Mouse (Mus musculus): Measurements from ENCODE around the gene Fam160a1. TPM values are rescaled to one million over a fixed set of nuclear protein-coding genes. Genes with fewer than 3 reads are reported as not detected.

Fam160a1 gene
- total RNA-seq (2021) = 10 to 100 TPM; 13.5 to 15.0 TPM
- long read RNA-seq, experiment 1, partial matches to known transcripts = 3 of 7 reads
- long read RNA-seq, experiment 1, other reads (novel, unspliced or antisense) = 3 of 7 reads
- long read RNA-seq, experiment 2, partial matches to known transcripts = 8 of 14 reads
- long read RNA-seq, experiment 2, other reads (novel, unspliced or antisense) = 4 of 14 reads

- H3K27ac ChIP-seq = no peak within 1 kb of the TSS
- no peak within 1 kb of the TSS for H3K4me3 ChIP-seq
- no peak for DNase-seq (ENCODE audit: low spot score in 2 of 2)
- TF ChIP-seq CTCF (conservative IDR thresholded peaks at IDR 0.05) = no peak
Measured at GRCm38 (mm10) chr3:85817191-85817590, at the start of gene Fam160a1. Gene Fam160a1, minus strand, starts transcription at chr3:85817291.

GRCm38 (mm10) chr3:85863996-85864395, 46.9 kb upstream of the Fam160a1 start:
- no peak for TF ChIP-seq CTCF (conservative IDR thresholded peaks at IDR 0.05)
- DNase-seq (ENCODE audit: low spot score in 2 of 2) = no peak
- no peak overlapping the region for H3K27ac ChIP-seq
- H3K4me3 ChIP-seq = no peak overlapping the region

DNA sequence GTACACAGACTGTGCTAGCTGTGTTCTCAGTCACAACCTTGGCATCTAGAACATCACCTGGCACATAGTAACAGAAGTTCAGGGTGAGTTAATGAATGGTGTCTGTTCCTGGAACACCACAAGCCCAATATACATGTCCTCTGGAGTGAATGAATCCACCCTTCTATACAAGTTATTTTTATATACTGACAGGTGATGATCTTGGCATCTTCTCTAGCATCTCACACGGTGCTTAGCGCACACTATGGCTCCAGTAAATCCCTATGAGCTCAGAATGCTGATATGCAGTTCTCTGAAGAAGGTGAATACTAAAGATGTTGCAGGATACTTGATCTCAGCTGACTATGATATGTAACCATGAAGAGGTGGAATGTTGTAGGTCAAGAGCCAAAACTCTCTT, 45.8 kb upstream of the Fam160a1 start:
- no peak for TF ChIP-seq CTCF (conservative IDR thresholded peaks at IDR 0.05)
- DNase-seq (ENCODE audit: low spot score in 2 of 2) = no peak
- no peak overlapping the region for H3K4me3 ChIP-seq
- H3K27ac ChIP-seq = no peak overlapping the region

- H3K4me3 ChIP-seq = no peak overlapping the region
- H3K27ac ChIP-seq = no peak overlapping the region
- no peak for DNase-seq (ENCODE audit: low spot score in 2 of 2)
- TF ChIP-seq CTCF (conservative IDR thresholded peaks at IDR 0.05) = no peak
Measured at GRCm38 (mm10) chr3:85860996-85861395, 43.9 kb upstream of the Fam160a1 start.

- no peak overlapping the region for H3K4me3 ChIP-seq
- no peak overlapping the region for H3K27ac ChIP-seq
- TF ChIP-seq CTCF (conservative IDR thresholded peaks at IDR 0.05) = no peak
- no peak for DNase-seq (ENCODE audit: low spot score in 2 of 2)
Measured at GRCm38 (mm10) chr3:85859311-85859710, 42.2 kb upstream of the Fam160a1 start.

DNA sequence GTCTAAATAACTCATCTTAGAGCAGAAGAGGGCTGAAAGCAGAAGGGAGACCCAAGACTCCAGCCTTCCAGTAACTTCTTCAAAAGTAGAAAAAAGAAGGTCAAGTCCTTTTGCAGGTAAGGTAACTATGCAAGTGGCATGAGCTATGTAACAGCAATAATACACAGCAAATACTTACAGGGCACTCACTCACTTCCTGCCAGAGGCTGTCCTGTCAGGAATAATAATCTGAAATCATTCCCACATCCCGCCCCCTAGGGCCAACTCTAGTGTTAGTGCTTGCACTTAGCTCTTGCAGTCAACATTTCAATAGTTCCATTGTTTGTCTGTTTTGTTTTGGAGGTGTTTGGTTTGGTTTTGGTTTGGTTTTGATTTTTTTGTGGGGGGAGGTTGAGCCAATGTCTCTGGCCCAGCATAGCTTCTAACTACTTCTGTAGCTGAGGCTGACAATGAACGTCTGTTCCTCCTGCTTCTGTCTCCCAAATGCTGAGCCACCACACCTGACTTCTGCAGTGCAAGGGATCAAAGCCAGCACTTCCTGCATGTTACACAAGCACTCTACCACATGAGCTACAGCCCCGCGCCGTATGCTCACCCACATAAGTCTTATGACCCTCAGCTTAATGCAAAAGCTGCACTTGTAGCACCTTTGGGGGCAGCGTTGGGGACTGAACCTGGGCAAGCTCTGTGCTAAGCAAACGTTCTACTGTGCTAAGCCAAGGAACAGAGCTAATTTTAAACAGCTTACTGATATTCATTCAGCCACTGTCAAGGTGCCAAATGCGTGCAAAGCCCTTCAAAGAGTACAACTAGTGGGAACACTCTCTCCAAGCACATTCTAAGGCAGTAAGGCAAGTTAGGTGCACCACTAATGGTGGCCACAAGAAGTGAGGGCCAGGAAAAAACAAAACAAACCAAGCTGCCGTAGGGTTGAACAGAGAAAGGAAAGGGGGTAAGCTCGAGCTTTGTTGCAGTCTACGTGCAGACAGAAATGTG, 41.3 kb upstream of the Fam160a1 start:
- H3K27ac ChIP-seq = no peak overlapping the region
- no peak overlapping the region for H3K4me3 ChIP-seq
- TF ChIP-seq CTCF (conservative IDR thresholded peaks at IDR 0.05) = no peak
- no peak for DNase-seq (ENCODE audit: low spot score in 2 of 2)

GRCm38 (mm10) chr3:85857083-85857482, 40.0 kb upstream of the Fam160a1 start:
- DNase-seq (ENCODE audit: low spot score in 2 of 2) = no peak
- Histone ChIP-seq H3K27ac (no peak overlapping the region), H3K4me3 (no peak overlapping the region)
- no peak for TF ChIP-seq CTCF (conservative IDR thresholded peaks at IDR 0.05)

GRCm38 (mm10) chr3:85855947-85856346, 38.9 kb upstream of the Fam160a1 start:
- Histone ChIP-seq H3K27ac (no peak overlapping the region), H3K4me3 (no peak overlapping the region)
- no peak for DNase-seq (ENCODE audit: low spot score in 2 of 2)
- TF ChIP-seq CTCF (conservative IDR thresholded peaks at IDR 0.05) = no peak

DNA sequence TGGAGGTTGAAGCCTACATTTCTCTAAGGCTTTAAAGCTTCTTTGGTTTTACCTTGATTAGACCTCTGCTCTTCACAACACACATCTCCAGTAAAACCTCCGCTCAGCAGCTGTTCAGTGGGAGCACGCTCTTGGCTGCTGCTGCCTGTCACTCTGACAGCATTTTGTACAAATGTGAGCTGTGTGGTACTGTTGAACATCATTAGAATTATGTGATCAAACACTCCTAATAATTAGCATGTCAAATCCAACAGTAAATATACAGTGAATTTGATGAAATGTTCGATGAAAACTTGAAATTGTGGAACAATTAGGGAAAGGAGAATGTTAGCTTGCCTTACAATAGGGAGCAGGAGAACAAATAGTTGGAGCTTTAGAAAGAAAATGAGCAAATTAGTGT, 38.0 kb upstream of the Fam160a1 start:
- no peak overlapping the region for H3K27ac ChIP-seq
- TF ChIP-seq CTCF (conservative IDR thresholded peaks at IDR 0.05) = no peak

DNA sequence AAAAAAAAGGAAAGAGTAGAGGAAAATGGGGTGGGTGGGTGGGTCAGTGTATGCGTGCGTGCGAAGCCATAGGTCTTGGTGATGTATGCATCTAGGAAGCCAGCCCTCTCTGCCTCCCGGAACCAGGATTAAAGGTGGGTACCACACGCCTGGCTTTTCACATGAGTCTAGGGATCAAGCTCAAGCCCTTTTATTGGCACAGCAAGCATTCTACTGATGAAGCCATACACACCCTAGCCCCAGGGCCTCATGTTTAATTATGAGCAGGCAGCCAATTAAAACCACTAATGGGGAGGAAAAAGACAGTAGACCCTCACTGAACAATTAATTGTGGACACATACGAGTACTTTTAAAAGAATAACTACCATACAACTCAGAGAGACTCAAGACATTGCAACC, 37.1 kb upstream of the Fam160a1 start:
- TF ChIP-seq CTCF (conservative IDR thresholded peaks at IDR 0.05) = no peak
- no peak overlapping the region for H3K4me3 ChIP-seq
- H3K27ac ChIP-seq = no peak overlapping the region
- DNase-seq (ENCODE audit: low spot score in 2 of 2) = no peak

More for the DNA sequence above, 38.0 kb upstream of the Fam160a1 start:
- no peak for DNase-seq (ENCODE audit: low spot score in 2 of 2)
- no peak overlapping the region for H3K4me3 ChIP-seq

DNA sequence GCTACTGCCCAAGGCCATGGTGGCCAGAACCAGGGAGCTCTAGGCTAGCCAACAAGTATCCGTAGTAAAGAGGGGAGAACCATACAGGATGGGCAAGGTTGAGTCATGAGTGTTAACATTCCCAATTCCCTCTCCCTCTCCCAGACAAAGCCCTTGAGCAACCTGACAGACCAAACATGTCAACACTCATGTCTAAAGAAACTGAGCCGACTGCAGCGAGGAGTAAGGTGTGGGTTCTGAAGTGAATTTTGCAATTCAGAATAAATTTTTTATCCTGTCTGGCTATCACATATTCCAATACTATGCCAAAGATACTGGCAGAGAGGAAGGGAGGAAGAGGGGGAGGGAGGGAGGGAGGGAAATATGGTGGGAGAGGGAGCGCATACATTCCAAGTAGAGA, 36.6 kb upstream of the Fam160a1 start:
- no peak for TF ChIP-seq CTCF (conservative IDR thresholded peaks at IDR 0.05)
- H3K4me3 ChIP-seq = no peak overlapping the region
- no peak overlapping the region for H3K27ac ChIP-seq
- no peak for DNase-seq (ENCODE audit: low spot score in 2 of 2)

- TF ChIP-seq CTCF (conservative IDR thresholded peaks at IDR 0.05) = no peak
- no peak for DNase-seq (ENCODE audit: low spot score in 2 of 2)
- H3K27ac ChIP-seq = no peak overlapping the region
- H3K4me3 ChIP-seq = no peak overlapping the region
Measured at GRCm38 (mm10) chr3:85850079-85850478, 33.0 kb upstream of the Fam160a1 start.

DNA sequence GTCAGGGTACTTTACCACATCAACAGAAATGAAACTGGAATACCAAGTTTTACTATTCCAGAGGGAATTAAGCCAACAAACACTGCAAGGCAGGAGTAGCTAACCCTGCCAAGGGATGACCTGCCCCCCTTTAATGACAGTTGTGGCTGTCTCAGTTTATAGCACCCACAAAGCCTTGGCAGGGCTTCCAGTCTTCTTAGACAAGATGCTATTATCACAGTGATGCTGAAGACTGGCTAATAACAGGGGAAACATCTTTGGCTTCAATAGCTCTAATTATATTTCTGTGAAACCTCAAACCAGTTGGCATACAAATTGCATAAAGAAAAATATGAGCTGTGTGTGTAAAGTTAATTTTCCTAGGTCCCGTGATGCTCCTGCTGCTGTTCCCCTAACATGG, 29.2 kb upstream of the Fam160a1 start:
- Histone ChIP-seq H3K4me3 (no peak overlapping the region), H3K27ac (no peak overlapping the region)
- TF ChIP-seq CTCF (conservative IDR thresholded peaks at IDR 0.05) = no peak
- no peak for DNase-seq (ENCODE audit: low spot score in 2 of 2)

DNA sequence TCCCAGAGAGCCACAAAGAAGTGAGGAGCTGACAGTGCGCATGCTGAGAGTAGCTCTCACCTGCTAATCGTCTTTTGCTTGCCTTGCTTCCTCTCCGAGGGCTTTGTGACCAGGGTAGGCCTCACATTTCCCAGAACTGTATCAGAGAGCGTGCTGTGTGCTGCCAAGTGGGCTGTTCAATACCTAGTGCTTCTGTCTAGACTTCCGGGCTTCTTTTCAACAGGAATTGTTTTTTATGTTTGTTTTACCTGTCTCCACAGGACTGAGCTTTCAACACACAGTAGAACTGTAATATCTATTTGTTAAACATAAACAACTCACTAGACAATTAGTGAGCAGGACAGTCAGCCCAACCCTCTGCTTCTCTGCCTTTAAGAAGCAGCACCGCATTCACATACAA, 28.2 kb upstream of the Fam160a1 start:
- Histone ChIP-seq H3K27ac (no peak overlapping the region), H3K4me3 (no peak overlapping the region)
- DNase-seq (ENCODE audit: low spot score in 2 of 2) = no peak
- TF ChIP-seq CTCF (conservative IDR thresholded peaks at IDR 0.05) = no peak

All from layer of hippocampus, adult 2 months (tissue).